Mouse (Mus musculus) limb, embryonic 10.5 days (tissue): Measurements from ENCODE around the gene Samd1. TPM values are rescaled to one million over a fixed set of nuclear protein-coding genes. Genes with fewer than 3 reads are reported as not detected.

ENCODE experiments used
- DNase-seq: peaks from one replicate; pipeline ENCODE4 v3.0.0-alpha.2; 2017; ENCODE audit warnings: low spot score
- H3K27ac ChIP-seq: fragments of 300-500 bp; sonication (generic); 2 replicates; pipeline ENCODE4 v1.5.1; 2016; ENCODE audit warnings: mild to moderate bottlenecking
- H3K27me3 ChIP-seq: fragments of 300-500 bp; sonication (generic); 2 replicates; pipeline ENCODE4 v1.6.1; 2016; ENCODE audit warnings: low read depth, mild to moderate bottlenecking; ENCODE audit not compliant: poor library complexity, severe bottlenecking
- H3K36me3 ChIP-seq: fragments of 300-500 bp; sonication (generic); 2 replicates; pipeline ENCODE4 v1.6.1; 2016; ENCODE audit warnings: mild to moderate bottlenecking, moderate library complexity
- H3K4me1 ChIP-seq: fragments of 300-500 bp; sonication (generic); 2 replicates; pipeline ENCODE4 v1.6.1; 2016
- H3K4me3 ChIP-seq: fragments of 300-500 bp; sonication (generic); 2 replicates; pipeline ENCODE4 v1.5.1; 2016; ENCODE audit warnings: mild to moderate bottlenecking, moderate library complexity
- H3K9me3 ChIP-seq: fragments of 300-500 bp; sonication (generic); replicated peaks from 2 replicates; pipeline ENCODE4 v1.6.1; 2016; ENCODE audit warnings: mild to moderate bottlenecking
- WGBS: fragments of 180-500 bp; shearing (Covaris S2); methylation state at CpG from one replicate; pipeline ENCODE4 v1.1.7; 2016; 5-methylcytosine and 5-hydroxymethylcytosine counted together
- polyA plus RNA-seq: library from polyadenylated mRNA; unstranded; fragments of >200 nt; fragmentation: Nextera tagmentation; extraction: Ambion mirVana; gene quantifications from 2 replicates; pipeline ENCODE4 v1.2.1, GENCODE M21; 2016

The Samd1 gene
- polyA plus RNA-seq, 1 experiment from 2014 or later: 12.5 TPM

DNA sequence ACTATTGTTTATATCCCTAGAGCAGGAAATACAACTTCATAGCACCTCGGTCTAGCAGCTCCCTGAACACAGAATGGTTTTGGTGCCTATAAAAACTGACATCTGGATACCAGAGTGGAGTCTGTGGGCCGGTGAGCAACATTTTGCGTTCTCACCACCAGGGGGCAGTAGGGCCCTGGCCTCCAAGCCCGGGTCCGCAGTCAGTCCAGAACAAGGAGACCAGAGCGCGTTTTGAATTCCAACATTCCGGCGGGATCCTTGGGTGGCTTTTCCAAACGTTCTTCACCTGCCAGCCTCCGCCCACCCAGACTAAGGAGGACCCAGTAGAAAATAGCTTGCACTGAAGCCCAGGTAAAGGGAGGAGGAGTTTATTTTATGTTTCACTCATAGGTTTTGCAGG lies 12.4 kb downstream of the Samd1 start:
- no peak overlapping the region for H3K4me3 ChIP-seq
- peaks cover 40% of the 10 kb centered on the region for H3K4me1 ChIP-seq
- peak; percentile 94 for DNase-seq
- H3K27ac ChIP-seq: no peak overlapping the region
- H3K36me3 ChIP-seq: no peaks in the 10 kb centered on the region
- H3K9me3 ChIP-seq: no peaks in the 10 kb centered on the region
- under 1% methylated on average over 11 of the region's 11 CpGs for WGBS
- H3K27me3 ChIP-seq: peaks cover 48% of the 10 kb centered on the region

DNA sequence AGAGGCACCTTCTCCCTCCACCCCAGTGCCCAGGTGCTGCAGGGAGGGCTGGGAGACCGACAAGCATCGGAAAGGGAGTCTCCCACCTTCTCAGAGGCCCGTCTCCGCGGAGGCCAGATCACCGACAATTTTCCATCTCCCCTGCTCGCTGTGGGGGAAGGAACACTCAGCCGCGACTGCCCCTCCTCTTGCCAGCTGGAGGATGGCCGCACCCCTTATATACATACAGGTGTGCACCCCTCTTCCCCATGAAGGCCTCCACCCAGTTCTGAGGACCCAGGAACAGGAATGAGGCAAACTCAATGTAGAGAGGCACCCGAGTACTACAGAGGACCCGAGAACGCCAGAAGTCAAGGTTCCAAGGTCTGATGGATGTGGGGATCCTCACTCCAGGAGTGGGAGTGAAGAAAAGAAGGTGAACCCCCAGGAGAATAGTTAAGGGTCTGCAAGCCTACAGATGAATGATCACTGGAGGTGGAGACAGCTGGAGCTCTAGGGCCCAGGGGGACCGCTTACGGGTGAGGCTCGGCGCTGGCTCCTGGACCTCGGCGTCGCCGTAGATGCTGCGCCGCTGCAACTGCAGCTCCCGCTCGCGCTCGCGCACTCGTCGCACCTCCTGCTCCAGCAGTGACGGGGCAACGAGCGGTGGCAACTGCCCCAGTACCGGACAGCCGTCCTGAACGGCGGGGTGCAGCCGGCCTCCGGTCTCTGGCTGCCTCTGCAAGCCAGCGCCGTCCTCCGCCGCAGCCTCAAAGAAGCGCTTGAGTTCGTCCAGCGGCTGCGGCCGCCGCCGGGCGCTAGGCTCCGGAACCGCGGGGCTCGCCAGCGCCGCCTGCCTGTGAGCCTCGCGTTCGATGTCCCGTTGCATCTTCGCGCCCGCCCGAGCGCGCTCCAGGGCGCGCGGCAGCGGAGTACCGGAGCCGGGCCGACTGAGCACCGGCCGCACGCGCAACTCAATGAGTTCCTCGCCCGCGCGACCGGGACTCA lies 13.4 kb downstream of the Samd1 start:
- 2% methylated on average over 83 of the region's 83 CpGs for WGBS
- H3K27me3 ChIP-seq: peaks cover 52% of the 10 kb centered on the region
- H3K36me3 ChIP-seq: no peaks in the 10 kb centered on the region
- H3K9me3 ChIP-seq: no peaks in the 10 kb centered on the region
- peak; percentile 84 for DNase-seq
- peaks cover 37% of the 10 kb centered on the region for H3K4me1 ChIP-seq
- H3K27ac ChIP-seq: peak overlapping the region; percentile 5
- peak overlapping the region; percentile 58 for H3K4me3 ChIP-seq

DNA sequence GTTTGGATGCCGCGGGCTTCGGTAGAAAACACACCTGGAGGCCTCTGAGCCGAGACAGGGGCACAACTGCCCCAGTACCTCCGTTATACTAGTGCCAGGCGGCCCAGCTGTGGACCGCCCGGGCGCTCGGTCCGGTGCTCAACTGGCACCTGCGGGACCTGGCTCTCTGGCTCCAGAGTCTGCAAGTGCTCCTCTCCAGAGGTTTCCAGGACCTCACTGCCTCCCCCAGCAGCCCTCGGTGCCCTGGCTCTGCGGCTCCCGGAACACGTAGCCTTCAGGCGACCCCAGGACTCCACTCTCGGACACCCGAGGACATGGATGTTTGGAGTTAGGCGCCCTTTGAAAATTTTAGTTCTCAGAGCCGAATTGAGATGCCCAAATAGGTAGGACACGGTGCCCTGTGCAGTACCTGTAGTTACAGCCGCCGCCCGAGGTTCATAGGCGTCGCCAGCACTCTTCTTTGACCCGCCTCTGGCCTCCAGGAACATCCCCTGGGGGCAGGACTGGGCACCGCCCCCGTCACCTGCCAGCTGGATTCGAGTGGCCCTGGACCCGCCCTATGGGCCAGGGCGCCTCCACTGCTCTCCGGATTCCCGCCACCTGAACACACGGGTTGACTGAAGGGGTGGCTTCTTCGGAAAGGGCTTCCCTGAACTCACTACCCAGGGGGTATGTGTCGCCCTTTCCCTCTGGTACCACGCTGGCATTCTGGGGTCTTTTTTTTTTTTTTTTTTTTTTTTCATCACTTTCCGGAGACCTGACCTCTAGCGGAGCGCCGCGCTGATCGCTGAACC lies 14.4 kb downstream of the Samd1 start, which contains the start of gene 2210011C24Rik:
Gene 2210011C24Rik, minus strand, starts transcription at position 467 of the 794 bp plus-strand sequence.
- Histone ChIP-seq H3K4me3 (peak within 1 kb of the TSS; percentile 58), H3K27me3 (peaks cover 52% of the 10 kb centered on the region), H3K4me1 (peaks cover 37% of the 10 kb centered on the region), H3K36me3 (no peaks in the 10 kb centered on the region), H3K9me3 (no peaks in the 10 kb centered on the region), H3K27ac (peak within 1 kb of the TSS; percentile 7)
- WGBS: 1% methylated on average over 45 of the region's 45 CpGs
- DNase-seq: peak; percentile 59

DNA sequence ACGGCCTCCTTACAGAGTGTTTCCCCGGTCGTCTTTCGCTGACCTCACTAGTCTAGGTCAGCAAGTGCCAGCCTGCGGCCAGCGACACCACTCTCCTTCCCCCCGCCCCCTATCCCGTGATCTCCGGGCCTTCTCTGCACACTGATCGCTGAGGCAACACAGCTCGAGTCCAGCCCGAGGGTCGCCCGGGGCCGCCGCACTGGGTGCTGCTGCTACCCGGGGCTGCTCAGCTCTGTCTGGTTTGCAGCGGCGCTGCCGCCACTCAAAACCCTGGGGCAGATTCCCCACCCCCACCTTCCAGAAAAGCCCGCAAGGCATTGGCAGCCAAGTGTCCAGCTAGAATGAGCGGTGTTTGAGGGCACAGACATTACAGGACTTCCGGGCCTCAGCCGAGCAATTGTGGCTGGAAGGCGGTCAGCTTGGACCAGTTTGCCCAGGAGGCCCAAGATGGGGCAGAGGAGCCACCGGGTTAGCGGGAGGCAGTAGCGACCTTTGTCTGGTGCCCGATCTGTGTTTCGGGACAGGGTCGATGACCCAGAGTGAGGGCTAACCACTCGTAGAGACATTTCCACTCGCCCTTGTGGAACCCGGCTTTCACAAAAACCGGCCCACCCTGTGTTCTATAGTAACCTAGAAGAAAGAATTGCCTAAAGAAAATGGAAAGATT lies 15.2 kb downstream of the Samd1 start:
- Histone ChIP-seq H3K9me3 (no peaks in the 10 kb centered on the region), H3K36me3 (no peaks in the 10 kb centered on the region), H3K27me3 (peaks cover 52% of the 10 kb centered on the region), H3K4me1 (peaks cover 37% of the 10 kb centered on the region), H3K4me3 (peak overlapping the region; percentile 58), H3K27ac (peak overlapping the region; percentile 7; the same call in 1 of the 2 replicates)
- 7% methylated on average over 35 of the region's 35 CpGs for WGBS
- peak; percentile 62 for DNase-seq

DNA sequence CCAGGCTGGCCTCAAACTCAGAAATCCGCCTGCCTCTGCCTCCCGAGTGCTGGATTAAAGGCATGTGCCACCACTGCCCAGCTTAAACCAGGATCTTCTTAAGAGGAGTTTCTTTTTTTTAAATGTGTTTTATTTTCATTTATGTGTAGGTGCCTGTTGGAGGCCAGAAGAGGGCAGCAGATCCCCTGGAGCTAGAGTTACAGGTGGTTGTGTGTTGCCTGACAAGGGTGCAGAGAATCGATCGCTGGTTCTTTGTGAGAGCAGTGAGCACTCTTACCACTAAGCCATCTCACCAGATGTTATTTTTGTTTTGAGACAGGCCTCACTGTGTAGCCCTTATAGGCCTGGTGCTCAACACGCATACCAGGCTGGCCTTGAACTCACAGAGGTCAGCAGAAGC lies 18.4 kb downstream of the Samd1 start:
- WGBS: 94% methylated on average over 5 of the region's 5 CpGs
- Histone ChIP-seq H3K27me3 (peaks cover 58% of the 10 kb centered on the region), H3K4me3 (no peak overlapping the region), H3K4me1 (peaks cover 26% of the 10 kb centered on the region), H3K36me3 (no peaks in the 10 kb centered on the region), H3K9me3 (no peaks in the 10 kb centered on the region), H3K27ac (no peak overlapping the region)
- no peak for DNase-seq

DNA sequence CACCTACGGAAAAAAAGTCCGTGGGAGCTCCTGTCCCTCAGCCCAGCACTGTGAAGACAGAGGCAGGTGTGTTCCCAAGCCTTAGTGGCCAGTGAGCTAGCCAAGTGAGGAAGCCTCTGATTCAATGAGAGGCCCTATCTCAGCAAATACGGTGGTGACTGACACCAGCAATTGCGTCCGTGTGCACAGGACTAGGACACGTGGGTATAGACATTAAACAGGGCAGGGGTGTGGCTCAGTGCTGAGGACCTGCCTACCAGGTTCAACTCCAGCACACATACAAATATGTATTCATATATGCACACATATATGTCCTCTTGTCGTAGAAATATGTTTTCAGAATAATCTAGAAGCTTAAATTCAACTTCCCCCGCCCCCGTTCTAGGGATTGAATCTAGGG lies 22.3 kb downstream of the Samd1 start:
- 85% methylated on average over 9 of the region's 9 CpGs for WGBS
- Histone ChIP-seq H3K27me3 (peaks cover 61% of the 10 kb centered on the region), H3K9me3 (no peaks in the 10 kb centered on the region), H3K4me1 (peaks cover 26% of the 10 kb centered on the region), H3K27ac (no peak overlapping the region), H3K36me3 (no peaks in the 10 kb centered on the region), H3K4me3 (no peak overlapping the region)
- DNase-seq: no peak

DNA sequence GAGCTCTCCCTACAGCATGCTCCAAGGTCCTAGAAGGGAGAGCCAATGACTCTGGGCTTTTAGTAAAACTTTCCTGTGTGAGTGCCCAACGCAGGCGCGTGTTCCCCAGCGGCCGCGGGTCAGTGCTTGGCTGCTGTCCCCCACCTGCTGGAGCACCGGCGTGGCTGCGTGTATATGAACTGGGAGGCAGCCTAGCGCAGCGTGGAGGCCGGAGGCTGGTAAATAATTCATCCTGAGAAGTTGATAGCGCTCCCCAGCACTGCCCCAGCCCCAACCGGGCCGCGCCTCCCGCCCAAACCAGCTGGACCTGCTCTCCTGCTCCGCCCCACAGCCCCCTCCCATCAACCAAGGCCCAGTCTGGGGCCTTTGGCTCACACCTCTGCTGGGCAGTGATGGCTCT lies 23.6 kb downstream of the Samd1 start, which contains the start of gene Palm3:
Gene Palm3, plus strand, starts transcription at position 376 of the 400 bp plus-strand sequence.
- Histone ChIP-seq H3K36me3 (no peaks in the 10 kb centered on the region), H3K27me3 (peaks cover 69% of the 10 kb centered on the region), H3K4me1 (peaks cover 33% of the 10 kb centered on the region), H3K4me3 (peak within 1 kb of the TSS; percentile 27), H3K9me3 (no peaks in the 10 kb centered on the region), H3K27ac (peak within 1 kb of the TSS; percentile 62)
- WGBS: 5% methylated on average over 18 of the region's 18 CpGs
- DNase-seq: no peak

DNA sequence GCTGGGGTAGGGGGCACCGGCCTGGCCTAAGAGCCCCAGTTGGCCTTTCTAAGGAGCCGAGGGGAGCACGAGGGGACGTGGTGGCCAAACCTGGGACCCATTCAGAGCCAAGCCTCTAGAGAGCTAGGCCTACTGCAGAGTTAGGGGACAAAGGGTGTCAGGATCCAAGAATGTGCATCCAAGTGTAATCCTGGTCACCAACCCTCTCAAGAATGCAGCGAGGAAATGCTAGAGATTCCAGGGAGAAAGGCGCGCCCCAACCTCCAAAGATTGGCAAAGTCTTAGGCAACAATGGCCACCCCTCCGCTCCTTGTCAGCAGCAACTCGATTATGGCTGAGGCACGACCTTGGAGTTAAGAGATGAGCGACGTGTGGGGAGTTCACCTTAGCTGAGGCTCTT lies 24.1 kb downstream of the Samd1 start:
- Histone ChIP-seq H3K27me3 (peaks cover 74% of the 10 kb centered on the region), H3K4me3 (peak overlapping the region; percentile 27), H3K36me3 (no peaks in the 10 kb centered on the region), H3K4me1 (peaks cover 38% of the 10 kb centered on the region), H3K9me3 (no peaks in the 10 kb centered on the region), H3K27ac (peak overlapping the region; percentile 62)
- no peak for DNase-seq
- WGBS: 46% methylated on average over 12 of the region's 12 CpGs

DNA sequence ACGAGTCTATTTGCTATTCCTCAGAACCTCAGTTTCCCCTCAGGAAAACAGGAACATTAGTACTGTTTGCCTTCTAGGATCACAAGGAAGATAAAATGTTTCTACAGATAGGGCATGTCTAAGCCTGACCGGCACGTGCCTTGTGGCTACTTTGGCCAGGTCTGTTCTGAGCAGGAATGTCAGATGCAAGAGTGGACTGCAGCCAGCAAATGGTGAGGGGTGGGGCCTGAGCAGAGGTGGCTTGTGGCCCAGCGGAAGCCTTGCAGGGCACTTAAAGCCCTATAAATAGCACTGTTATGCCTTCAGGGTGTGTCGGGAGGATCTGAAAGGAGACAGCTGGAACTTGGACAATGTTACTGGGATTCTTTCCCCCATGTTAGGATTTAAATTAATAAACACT lies 25.6 kb downstream of the Samd1 start:
- H3K36me3 ChIP-seq: no peaks in the 10 kb centered on the region
- H3K4me3 ChIP-seq: no peak overlapping the region
- 27% methylated on average over 5 of the region's 5 CpGs for WGBS
- peaks cover 89% of the 10 kb centered on the region for H3K27me3 ChIP-seq
- DNase-seq: no peak
- no peaks in the 10 kb centered on the region for H3K9me3 ChIP-seq
- H3K4me1 ChIP-seq: peaks cover 41% of the 10 kb centered on the region
- no peak overlapping the region for H3K27ac ChIP-seq

DNA sequence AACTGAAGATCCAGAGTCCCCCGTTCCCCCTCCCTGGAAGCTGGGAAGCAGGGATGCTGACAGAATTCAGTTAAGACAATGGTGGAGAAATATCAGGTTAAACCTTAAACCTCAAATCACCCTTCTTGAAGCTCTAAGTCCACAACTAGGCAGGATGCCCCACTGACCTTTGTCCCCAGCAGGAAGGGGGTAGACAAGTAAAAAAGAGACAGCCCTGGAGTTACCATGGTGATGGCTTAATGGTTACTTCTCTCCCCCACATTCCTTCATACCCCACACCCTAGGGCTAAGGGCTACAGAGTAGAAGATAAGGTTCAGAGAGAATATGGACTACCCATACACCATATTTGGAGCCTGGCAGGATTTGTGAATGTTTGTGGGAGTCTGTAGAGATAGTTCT lies 26.2 kb downstream of the Samd1 start:
- 69% methylated on average over 1 of the region's 1 CpGs for WGBS
- no peak for DNase-seq
- H3K4me3 ChIP-seq: no peak overlapping the region
- no peaks in the 10 kb centered on the region for H3K9me3 ChIP-seq
- no peak overlapping the region for H3K27ac ChIP-seq
- H3K27me3 ChIP-seq: peaks cover 95% of the 10 kb centered on the region
- H3K4me1 ChIP-seq: peaks cover 41% of the 10 kb centered on the region
- H3K36me3 ChIP-seq: no peaks in the 10 kb centered on the region

DNA sequence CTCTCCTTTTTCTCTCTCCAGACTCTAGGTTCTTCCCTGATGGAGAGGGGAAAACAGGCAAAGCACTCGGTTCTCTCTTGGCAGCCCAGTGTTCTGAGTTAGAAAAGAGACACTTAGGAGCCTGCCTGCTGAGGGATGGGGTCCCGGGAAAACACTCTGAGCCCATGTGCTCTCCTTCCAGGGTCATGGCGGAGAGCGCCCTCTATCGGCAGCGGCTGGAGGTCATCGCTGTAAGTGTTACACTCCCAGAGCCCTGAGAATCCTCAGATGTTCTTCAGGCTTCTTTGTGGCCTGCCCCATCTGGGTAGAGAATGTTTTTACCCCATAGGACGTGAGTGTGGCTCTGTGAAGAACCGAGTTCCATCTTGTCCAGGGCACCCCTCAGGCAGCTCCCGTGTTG lies 26.7 kb downstream of the Samd1 start:
- peak; percentile 80 for DNase-seq
- WGBS: 13% methylated on average over 10 of the region's 10 CpGs
- Histone ChIP-seq H3K4me3 (no peak overlapping the region), H3K27me3 (peaks cover 98% of the 10 kb centered on the region), H3K36me3 (no peaks in the 10 kb centered on the region), H3K27ac (no peak overlapping the region), H3K4me1 (peaks cover 41% of the 10 kb centered on the region), H3K9me3 (no peaks in the 10 kb centered on the region)

DNA sequence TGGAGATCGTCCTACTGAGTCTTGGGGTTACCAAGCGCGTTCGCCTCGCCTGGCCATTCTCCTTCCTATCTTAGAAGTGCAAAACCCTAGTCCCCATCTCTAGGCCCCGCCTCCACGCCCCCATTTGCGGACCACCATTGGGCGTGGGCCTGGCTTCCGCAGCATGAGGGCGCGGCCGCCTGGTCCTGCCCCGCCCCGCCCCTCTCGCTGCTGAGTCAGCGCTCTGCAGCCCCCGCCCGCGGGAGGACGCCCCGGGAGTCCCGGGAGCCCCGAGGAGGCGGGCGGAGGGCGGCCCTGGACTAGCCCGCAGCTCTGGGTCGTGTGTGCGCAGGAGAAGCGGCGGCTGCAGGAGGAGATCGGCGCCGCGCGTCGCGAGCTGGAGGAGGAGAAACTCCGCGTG lies 28.4 kb downstream of the Samd1 start:
- Histone ChIP-seq H3K27ac (peak overlapping the region; percentile 57), H3K36me3 (0 out of 2 replicates have a peak, but pooled peaks cover 2% of the 10 kb centered on the region), H3K27me3 (peaks cover 87% of the 10 kb centered on the region), H3K4me3 (peak overlapping the region; percentile 62), H3K9me3 (no peaks in the 10 kb centered on the region), H3K4me1 (peaks cover 38% of the 10 kb centered on the region)
- peak; percentile 78 for DNase-seq
- under 1% methylated on average over 41 of the region's 41 CpGs for WGBS
